Mouse (Mus musculus) CH12F3 (cell line): ENCODE measurements around the gene Mrgpra3.

Experiments used
- in situ Hi-C: fragments of 300-500 bp; cut with MboI; formaldehyde crosslinking; loops from 2 replicates; pipeline ENCODE4 v1.14.3; 2020; ENCODE audit warnings: low sequenced_read_pairs

Mrgpra3 gene

DNA sequence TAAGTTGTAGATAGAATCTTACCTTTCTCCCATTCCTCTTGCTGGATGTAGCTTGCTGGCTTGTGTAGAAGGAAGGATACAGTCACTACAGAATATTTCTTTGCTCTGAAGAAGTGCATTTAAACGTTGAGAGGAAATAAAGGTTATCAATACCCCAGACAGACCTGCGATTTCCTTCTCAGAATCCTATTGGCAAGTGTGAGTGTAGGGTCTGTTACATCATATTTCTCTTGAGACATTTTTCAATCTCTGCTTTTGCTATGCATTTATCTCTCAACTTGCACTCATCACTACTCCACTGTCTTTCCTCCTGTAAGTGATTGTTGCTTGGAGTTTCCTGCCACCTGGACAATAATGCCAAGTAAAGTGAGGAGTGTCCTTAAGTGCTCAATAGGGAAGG lies at the start of gene Mrgpra3:
TSS of gene Mrgpra3 (minus strand) at position 101 of the 400 bp plus-strand sequence.
- in situ Hi-C loops = loop anchor here (25.0 kb wide), 2 partner anchors 111 to 336 kb away; no protein-coding TSS in a partner anchor
